ENCODE assay signal across 14 mouse cellular contexts in genomic region chr16:93859967-93860366, GRCm38 (mm10).
"Had no signal": no experiment of that assay in that cellular context is flagged by ENCODE, and none has a peak within 500 bp of the region (broad histone marks: within the 10 kb centered on the region; RNA-seq: fewer than 3 reads in every experiment).

No protein-coding gene starts in this region.

- H3K4me1 ChIP-seq: limb, embryonic 12.5 days; limb, embryonic 15.5 days; liver, embryonic 13.5 days; midbrain, embryonic 12.5 days; midbrain, embryonic 15.5 days; neural tube, embryonic 12.5 days; neural tube, embryonic 15.5 days had no signal

- H3K4me3 ChIP-seq: left cerebral cortex, adult 2 months; limb, embryonic 12.5 days; limb, embryonic 15.5 days; liver, embryonic 13.5 days; midbrain, embryonic 12.5 days; midbrain, embryonic 15.5 days; neural tube, embryonic 12.5 days; neural tube, embryonic 15.5 days had no signal

- DNase-seq: layer of hippocampus, postnatal 36 days; liver, embryonic 13.5 days; lung, embryonic 14.5 days; right cerebral cortex, adult 18-20 months; right cerebral cortex, postnatal 14 days; right cerebral cortex, postnatal 4 days; thymus, postnatal 25 days had no signal
